Mouse (Mus musculus): Measurements from ENCODE around the gene Actn1. TPM values are rescaled to one million over a fixed set of nuclear protein-coding genes. Genes with fewer than 3 reads are reported as not detected.
A peak's percentile ranks its signal among the peaks of the same experiment; 100 is the strongest.

The Actn1 gene
- total RNA-seq, 1 experiment from 2014 or later, result 35.8 TPM

- no peak for DNase-seq
Measured at GRCm38 (mm10) chr12:80181831-80182230, 78.3 kb downstream of the Actn1 start.

DNA sequence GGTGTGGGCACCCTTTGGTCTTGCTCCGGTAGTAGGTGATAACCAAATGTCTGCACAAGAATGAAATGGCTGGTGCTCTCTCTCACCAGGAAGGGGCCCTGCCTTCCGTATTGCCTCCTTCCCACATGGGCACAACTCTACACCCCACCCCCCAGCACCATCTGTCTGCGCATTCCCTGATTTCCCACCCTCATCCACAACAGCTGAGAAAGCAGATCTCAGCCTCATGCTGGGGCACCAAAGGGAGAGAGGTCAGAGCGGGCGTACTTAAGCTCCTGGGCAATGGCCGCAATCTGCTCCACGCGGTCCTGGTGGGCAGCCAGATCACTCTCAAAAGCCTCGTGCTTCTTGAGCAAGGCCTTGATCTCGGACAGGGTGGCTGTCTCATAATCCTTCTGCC, 82.1 kb downstream of the Actn1 start:
- no peak for DNase-seq

GRCm38 (mm10) chr12:80168736-80169135, 91.4 kb downstream of the Actn1 start:
- peak; percentile 21 for DNase-seq

DNA sequence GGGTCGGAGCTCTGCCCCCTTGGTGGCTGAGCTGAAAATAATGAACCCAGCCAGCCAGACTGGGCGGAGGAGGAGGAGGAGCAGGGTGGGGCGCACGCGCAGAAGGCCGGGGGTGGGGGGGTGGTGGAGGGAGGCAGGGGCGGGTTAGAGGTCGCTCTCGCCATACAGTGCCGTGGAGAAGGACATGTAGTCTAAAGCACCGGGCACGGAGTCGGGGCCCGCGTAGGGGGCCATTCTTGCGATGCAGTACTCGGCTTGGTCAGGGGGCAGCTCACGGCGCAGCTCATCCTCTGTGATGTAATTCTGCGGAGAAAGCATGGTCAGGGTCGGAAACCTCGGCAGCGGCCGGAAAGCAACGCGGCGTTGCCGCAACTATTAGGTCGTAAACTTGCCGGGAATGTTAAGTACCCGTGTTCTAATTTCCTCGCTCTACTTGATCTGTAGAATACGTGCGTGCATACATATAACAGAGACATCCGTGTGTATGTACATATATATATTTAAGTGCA, 91.9 kb downstream of the Actn1 start:
- DNase-seq, result peak; percentile 90

DNA sequence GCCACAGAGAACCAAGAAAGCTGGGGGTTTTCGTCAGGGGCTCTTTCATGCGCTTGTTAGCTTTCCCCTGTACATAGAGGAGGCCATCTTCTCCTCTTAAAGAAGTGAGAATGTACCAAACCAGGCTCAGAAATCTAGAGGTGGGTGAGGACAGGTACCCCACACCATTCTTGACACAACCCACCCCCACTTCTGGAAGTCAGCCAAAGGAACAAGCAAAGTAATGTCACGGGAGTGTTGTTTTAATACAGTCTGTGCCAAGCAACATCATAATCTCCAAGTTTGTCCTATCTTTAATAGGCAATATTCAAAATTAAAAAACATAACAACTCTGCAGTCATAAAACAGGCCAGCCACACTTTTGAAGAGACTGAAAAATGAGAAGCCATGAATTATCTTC, 92.8 kb downstream of the Actn1 start:
- no peak for DNase-seq

DNA sequence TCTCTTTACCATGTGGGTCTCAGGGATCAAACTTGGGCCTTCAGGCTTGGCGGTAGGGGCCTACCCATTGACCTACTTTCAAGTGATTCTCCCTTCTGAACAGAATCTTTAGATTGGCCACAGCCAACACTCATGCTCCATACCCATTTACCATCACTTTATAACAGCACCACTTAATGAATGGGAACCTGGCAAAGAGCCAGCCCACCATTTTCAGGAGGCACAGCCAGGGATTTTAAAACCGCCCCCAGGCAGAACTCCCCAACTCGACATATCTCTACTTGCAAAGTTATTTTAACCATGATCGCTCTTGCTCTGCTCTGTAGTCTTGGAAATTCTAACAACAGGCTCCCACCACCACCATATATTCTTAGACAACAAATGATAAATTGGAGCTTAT, 93.5 kb downstream of the Actn1 start:
- DNase-seq, result no peak

DNA sequence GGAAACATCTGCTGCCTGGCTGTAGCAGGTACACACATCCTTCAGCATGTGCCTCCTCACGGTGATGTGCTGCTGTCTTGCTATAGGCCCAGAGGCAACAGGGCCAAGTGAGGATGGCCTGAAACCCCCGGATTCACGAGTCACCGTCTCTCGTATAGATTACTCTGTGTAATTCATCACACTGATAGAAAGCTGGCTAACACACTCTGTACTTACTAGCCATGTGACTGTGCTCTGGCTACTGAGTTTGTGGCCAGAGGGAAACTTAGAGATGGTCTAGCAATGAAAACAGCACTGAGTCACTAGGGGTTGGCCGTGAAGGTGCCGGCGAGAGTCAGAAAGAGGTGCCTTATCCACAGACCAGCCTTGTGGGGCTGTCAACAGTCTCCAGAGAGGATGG, 95.6 kb downstream of the Actn1 start:
- no peak for DNase-seq

GRCm38 (mm10) chr12:80162448-80162847, 97.7 kb downstream of the Actn1 start:
- no peak for DNase-seq

- no peak for DNase-seq
Measured at GRCm38 (mm10) chr12:80157675-80158074, 102.5 kb downstream of the Actn1 start.

DNA sequence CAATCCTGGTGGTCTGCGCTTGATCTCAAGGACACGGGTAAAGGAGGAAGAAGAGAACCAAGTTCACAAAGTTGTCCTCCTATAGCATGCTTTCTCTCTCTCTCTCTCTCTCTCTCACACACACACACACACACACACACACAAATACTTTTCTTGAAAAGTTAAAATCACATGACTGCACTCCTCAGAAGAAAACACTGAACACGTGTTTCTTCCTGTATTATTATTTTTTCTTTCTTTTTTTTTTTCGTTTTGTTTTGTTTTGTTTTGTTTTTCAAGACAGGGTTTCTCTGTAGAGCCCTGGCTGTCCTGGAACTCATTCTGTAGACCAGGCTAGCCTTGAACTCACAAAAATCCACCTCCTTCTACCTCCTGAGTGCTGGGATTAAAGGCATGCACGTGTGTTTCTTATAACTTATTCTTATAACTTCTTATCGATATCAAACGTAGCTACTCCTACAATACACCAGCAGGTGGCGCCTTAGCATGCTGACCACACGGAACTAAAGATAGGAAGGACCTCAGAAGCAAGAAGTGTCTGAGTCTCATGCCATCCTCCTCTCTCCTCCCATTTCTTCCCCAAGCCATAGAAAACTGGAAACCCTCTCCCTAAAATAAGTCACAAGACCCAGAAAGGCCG, 106.4 kb downstream of the Actn1 start:
- DNase-seq, result peak; percentile 73

GRCm38 (mm10) chr12:80153078-80153477, 107.1 kb downstream of the Actn1 start:
- no peak for DNase-seq

DNA sequence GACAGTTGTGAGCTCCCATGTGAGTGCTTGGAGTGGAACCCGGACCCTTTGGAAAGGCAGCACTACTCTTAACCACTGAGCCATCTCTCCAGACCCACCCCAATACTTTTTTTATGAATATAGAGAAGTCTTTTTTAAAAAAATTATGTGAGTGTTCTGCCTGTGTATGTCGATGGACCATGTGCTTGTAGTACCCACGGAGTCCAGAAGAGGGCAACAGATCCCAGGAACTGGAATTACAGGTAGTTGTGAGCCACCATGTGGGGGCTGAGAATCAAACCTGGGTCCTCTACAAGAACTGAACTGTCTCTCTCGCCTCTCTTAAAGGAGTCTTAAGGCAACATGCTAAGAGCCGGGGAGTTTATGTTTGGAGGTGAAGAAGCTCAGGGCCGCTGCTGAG, 108.3 kb downstream of the Actn1 start:
- DNase-seq, result no peak

GRCm38 (mm10) chr12:80150624-80151023, 109.5 kb downstream of the Actn1 start:
- DNase-seq, result peak; percentile 73

DNA sequence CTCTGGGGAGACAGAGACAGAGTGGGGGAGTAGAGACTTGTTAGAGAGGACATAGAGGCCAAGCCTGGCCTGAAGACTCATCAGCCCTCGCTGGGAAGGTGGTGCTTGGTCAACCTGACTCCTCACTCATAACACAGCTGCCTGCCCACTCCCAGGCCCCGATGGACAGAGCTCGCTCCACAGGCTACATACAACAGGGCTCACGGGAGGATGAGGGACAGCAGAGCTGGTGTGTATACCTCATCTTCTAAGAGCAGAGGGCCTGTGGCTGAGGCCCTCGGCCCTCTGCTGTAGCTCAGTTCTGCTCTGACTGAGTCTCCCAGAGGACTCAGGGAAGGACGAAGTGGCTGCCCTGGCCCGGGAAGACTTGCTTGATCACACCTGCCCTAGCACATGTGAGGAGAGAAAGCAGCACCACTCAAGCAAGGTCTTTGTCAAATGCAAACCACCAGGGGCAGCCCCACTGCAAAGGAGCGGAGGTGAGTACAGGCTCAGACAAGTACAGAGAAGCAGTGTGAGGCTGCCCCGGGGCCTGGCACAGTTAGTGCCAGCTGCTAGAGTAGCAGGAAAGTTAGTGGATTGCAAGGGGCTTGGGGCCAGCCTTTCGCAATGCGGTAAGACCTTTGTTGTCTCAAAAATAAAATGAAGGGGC, 112.5 kb downstream of the Actn1 start:
- no peak for DNase-seq

- peak; percentile 81 for DNase-seq
Measured at GRCm38 (mm10) chr12:80146227-80147223, 113.6 kb downstream of the Actn1 start.

DNA sequence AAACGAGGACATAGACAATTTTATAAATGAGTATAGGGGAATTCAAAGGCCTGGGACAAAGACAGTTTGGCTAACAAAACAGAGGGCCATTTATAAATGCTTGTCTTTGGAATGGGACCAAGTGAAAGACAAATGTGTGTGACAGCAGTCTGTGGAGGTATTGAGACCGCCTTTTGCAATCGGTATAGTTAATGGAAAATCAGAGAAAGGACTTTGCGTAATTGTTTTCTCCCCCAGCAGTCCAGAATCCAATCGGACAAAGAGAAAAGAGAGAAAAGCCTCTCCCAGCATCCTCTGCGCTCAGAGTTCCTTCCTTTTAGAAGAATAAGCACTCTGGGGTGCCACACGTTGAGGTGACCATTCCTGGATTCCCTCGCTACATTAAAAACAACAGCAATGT, 114.8 kb downstream of the Actn1 start:
- no peak for DNase-seq

DNA sequence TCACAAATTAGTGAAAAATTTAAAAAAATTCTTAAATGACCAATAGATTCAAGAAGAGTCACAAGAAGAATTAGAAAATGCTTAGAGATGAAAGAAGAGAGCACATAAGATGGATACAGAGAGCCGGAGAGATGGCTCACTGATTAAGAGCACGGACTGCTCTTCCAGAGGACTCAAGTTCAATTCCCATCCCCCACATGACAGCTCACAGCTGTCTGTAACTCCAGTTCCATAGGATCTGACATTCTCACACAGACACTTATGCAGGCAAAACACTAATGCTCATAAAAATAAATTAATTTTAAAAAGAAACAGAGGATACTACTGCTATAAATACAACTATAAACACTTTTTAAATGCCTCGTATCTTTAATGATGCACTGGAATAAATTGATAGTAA, 115.3 kb downstream of the Actn1 start:
- DNase-seq, result no peak

GRCm38 (mm10) chr12:80141470-80141869, 118.7 kb downstream of the Actn1 start:
- peak; percentile 74 for DNase-seq

GRCm38 (mm10) chr12:80141011-80141410, 119.2 kb downstream of the Actn1 start:
- no peak for DNase-seq

- no peak for DNase-seq
Measured at GRCm38 (mm10) chr12:80137744-80138143, 122.4 kb downstream of the Actn1 start.

DNA sequence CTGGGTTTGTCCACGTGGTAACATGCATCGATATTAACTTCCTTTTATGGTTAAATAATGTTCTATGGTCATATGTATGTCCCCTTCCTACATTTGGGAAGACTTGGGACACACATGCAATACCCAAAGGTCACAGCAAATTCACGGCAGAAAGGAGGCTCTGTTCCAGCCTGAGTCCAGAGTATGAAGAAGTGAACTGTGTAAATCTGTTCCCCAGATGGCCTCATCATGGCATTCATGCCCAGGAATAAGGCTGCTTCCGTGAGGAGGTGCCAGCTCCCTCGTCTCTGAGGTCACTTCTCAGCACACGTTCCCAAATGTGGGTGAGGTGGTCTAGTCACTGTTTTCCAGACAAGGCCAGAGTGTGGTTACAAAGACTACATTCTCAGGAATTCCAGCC, 122.9 kb downstream of the Actn1 start:
- no peak for DNase-seq

- DNase-seq, result no peak
Measured at GRCm38 (mm10) chr12:80136264-80136930, 123.8 kb downstream of the Actn1 start.
